Mouse (Mus musculus) E14TG2a.4 (cell line): ENCODE data around the gene Rasa2.

ENCODE experiments used
- CTCF ChIP-seq: conservative IDR thresholded peaks from 2 replicates; pipeline ENCODE4 v1.5.1; 2014; ENCODE audit warnings: low read length
- NANOG ChIP-seq: IDR thresholded peaks from 2 replicates; pipeline ENCODE4 v1.6.1; 2014; ENCODE audit warnings: borderline replicate concordance, low read length, mixed read lengths
- POU5F1 ChIP-seq: IDR thresholded peaks from 2 replicates; pipeline ENCODE4 v1.6.1; 2014; ENCODE audit warnings: low read length, borderline replicate concordance

DNA sequence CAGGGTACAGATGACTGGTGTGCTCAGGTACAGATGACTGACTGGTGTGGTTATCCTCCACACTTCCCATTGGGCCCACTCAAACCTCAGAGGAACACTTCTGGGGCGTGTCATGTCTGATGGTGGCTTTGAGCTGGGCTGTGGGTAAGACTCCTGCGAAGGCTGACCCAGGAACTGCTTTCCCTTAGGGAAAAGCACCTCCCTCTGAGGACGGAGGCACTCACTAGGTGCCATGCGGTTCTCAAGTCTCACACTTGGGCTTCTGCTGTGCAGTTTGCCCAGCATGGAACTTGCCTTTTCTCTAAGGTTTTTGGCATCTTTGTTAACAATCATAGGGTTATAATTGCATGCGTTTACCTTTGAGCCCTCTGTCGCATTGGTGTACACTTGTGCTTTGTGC is 96.0 kb downstream of the Rasa2 start:
- no peak for TF ChIP-seq CTCF
- TF ChIP-seq POU5F1, result no peak
- TF ChIP-seq NANOG, result no peak
